Mouse (Mus musculus) lung, embryonic 14.5 days (tissue): Measurements from ENCODE around the gene Ubr7. TPM values are rescaled to one million over a fixed set of nuclear protein-coding genes. Genes with fewer than 3 reads are reported as not detected.

Experiments
- ATAC-seq: fragments of 200-750 bp; cut with Nextera tagmentation; 2 replicates; pipeline ENCODE4 v1.8.0; 2017; ENCODE audit warnings: mild to moderate bottlenecking, moderate TSS enrichment, moderate library complexity; ENCODE audit not compliant: insufficient read depth
- DNase-seq: peaks from one replicate; pipeline ENCODE4 v3.0.0-alpha.2; 2015
- H3K27ac ChIP-seq: fragments of 300-500 bp; sonication (generic); 2 replicates; pipeline ENCODE4 v1.5.1; 2014; ENCODE audit warnings: low read depth, mild to moderate bottlenecking, moderate library complexity
- H3K27me3 ChIP-seq: fragments of 300-500 bp; sonication (generic); 2 replicates; pipeline ENCODE4 v1.6.1; 2014; ENCODE audit warnings: low read length, control low read depth; ENCODE audit not compliant: insufficient read depth
- H3K36me3 ChIP-seq: fragments of 300-500 bp; sonication (generic); 2 replicates; pipeline ENCODE4 v1.6.1; 2014; ENCODE audit warnings: control low read depth; ENCODE audit not compliant: insufficient read depth
- H3K4me1 ChIP-seq: fragments of 300-500 bp; sonication (generic); 2 replicates; pipeline ENCODE4 v1.6.1; 2014; ENCODE audit warnings: antibody characterized with exemption, control low read depth; ENCODE audit not compliant: insufficient read depth
- H3K4me2 ChIP-seq: fragments of 300-500 bp; sonication (generic); 2 replicates; pipeline ENCODE4 v1.6.1; 2014; ENCODE audit warnings: mild to moderate bottlenecking
- H3K4me3 ChIP-seq: fragments of 300-500 bp; sonication (generic); 2 replicates; pipeline ENCODE4 v1.5.1; 2014; ENCODE audit warnings: low read depth, low read length
- H3K9ac ChIP-seq: fragments of 300-500 bp; sonication (generic); 2 replicates; pipeline ENCODE4 v1.6.1; 2014
- H3K9me3 ChIP-seq: fragments of 300-500 bp; sonication (generic); 2 replicates; pipeline ENCODE4 v1.6.1; 2016; ENCODE audit warnings: low read depth, low read length, control low read depth
- CTCF ChIP-seq: IDR thresholded peaks from 2 replicates; pipeline ENCODE4 v1.5.1; 2016; ENCODE audit warnings: antibody characterized with exemption, low read depth
- WGBS: fragments of 180-500 bp; shearing (Covaris S2); extraction: QIAGEN DNeasy Blood & Tissue Kit; methylation state at CpG from one replicate; pipeline ENCODE4 v1.1.7; 2014; 5-methylcytosine and 5-hydroxymethylcytosine counted together
- polyA plus RNA-seq: library from polyadenylated mRNA; unstranded; fragments of >200 nt; fragmentation: Nextera tagmentation; extraction: Ambion mirVana; gene quantifications from 2 replicates; pipeline ENCODE4 v1.2.1, GENCODE M21; 2014

Gene Ubr7
- polyA plus RNA-seq, 1 experiment from 2014 or later: 53.2 TPM

DNA sequence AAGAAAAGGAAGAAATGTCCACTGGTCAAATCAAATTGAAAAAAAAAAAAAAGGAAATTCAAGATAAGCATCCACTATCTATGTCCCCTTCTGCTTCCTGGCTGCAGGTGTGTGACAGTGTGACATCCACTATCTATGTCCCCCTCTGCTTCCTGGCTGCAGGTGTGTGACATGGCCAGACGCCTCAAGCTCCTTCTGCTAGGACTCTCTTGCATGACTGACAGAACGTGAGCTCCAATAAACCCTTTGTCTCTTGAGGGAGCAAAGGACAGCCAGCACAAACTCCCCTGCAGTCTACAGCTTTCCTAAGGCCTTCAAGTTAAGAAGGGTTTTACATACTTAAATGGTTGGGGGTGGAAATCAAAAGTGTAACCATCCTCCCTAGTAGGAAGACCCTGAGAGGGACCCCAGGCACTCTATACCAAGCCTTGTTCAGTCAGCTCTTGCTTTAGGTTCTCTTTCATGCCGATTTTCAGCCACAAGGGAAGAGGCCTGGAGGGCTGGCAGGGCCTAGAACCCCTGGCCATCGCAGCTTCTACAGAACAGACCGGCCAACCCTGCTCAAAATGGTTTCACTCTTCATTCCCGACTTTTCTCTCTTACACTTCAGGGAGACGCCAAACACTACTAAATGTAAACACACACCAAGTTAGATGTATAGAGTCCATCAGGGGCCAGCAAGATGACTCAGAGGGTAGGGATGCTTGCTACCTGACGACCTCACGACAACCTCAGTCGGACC, 42.9 kb upstream of the Ubr7 start:
- Histone ChIP-seq H3K9ac (no peak overlapping the region), H3K4me3 (no peak overlapping the region), H3K4me1 (no peaks in the 10 kb centered on the region), H3K4me2 (no peak overlapping the region), H3K27me3 (no peaks in the 10 kb centered on the region), H3K36me3 (no peaks in the 10 kb centered on the region), H3K27ac (no peak overlapping the region), H3K9me3 (no peaks in the 10 kb centered on the region)
- no peak for TF ChIP-seq CTCF
- 74% methylated on average over 10 of the region's 10 CpGs for WGBS
- DNase-seq (no peak), ATAC-seq (no peak)

- Histone ChIP-seq H3K4me1 (no peaks in the 10 kb centered on the region), H3K9ac (no peak overlapping the region), H3K36me3 (no peaks in the 10 kb centered on the region), H3K9me3 (no peaks in the 10 kb centered on the region), H3K27ac (no peak overlapping the region), H3K4me3 (no peak overlapping the region), H3K27me3 (no peaks in the 10 kb centered on the region), H3K4me2 (no peak overlapping the region)
- 22% methylated on average over 13 of the region's 13 CpGs for WGBS
- peak; percentile 77 for DNase-seq
- peak; percentile 83 for TF ChIP-seq CTCF
- ATAC-seq: peak; percentile 50; the same call in 1 of the 2 replicates
These were observed 38.0 kb upstream of the Ubr7 start for GRCm38 (mm10) chr12:102719552-102720315.

DNA sequence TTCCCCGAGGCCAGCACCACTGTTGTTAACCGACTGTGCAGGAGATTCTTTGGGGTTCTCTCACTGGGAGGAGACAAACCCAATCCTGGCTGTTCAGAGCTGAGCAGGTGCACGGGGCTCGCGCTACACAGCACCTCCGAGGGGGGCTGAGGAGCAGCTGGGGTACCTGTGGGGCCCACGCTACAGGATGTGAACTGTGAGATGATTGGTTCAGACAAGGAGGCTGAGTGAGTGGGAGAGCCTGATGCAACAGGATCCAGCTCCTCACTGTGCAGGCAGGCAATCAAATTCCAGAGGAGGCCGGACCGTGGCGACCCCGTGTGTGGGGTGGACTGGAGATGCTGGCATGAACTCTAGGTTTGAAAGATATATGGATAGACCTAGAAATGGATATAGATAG, 35.3 kb upstream of the Ubr7 start:
- no peaks in the 10 kb centered on the region for H3K36me3 ChIP-seq
- TF ChIP-seq CTCF: no peak
- no peak for ATAC-seq
- no peak for DNase-seq
- H3K27me3 ChIP-seq: no peaks in the 10 kb centered on the region
- no peak overlapping the region for H3K4me3 ChIP-seq
- no peak overlapping the region for H3K9ac ChIP-seq
- H3K9me3 ChIP-seq: no peaks in the 10 kb centered on the region
- H3K4me2 ChIP-seq: no peak overlapping the region
- 46% methylated on average over 11 of the region's 11 CpGs for WGBS
- H3K27ac ChIP-seq: no peak overlapping the region
- H3K4me1 ChIP-seq: no peaks in the 10 kb centered on the region

GRCm38 (mm10) chr12:102722966-102723365, 34.8 kb upstream of the Ubr7 start:
- no peaks in the 10 kb centered on the region for H3K9me3 ChIP-seq
- WGBS: 62% methylated on average over 8 of the region's 8 CpGs
- no peak overlapping the region for H3K9ac ChIP-seq
- no peak for TF ChIP-seq CTCF
- H3K36me3 ChIP-seq: no peaks in the 10 kb centered on the region
- H3K27ac ChIP-seq: no peak overlapping the region
- H3K4me2 ChIP-seq: no peak overlapping the region
- no peak overlapping the region for H3K4me3 ChIP-seq
- DNase-seq: no peak
- no peaks in the 10 kb centered on the region for H3K4me1 ChIP-seq
- no peak for ATAC-seq
- H3K27me3 ChIP-seq: no peaks in the 10 kb centered on the region

- H3K9me3 ChIP-seq: no peaks in the 10 kb centered on the region
- no peak overlapping the region for H3K4me2 ChIP-seq
- H3K27ac ChIP-seq: no peak overlapping the region
- 68% methylated on average over 6 of the region's 6 CpGs for WGBS
- no peaks in the 10 kb centered on the region for H3K36me3 ChIP-seq
- H3K9ac ChIP-seq: no peak overlapping the region
- no peak overlapping the region for H3K4me3 ChIP-seq
- no peaks in the 10 kb centered on the region for H3K27me3 ChIP-seq
- H3K4me1 ChIP-seq: no peaks in the 10 kb centered on the region
- no peak for TF ChIP-seq CTCF
- ATAC-seq (no peak), DNase-seq (no peak)
These were observed 33.9 kb upstream of the Ubr7 start for GRCm38 (mm10) chr12:102723861-102724260.

- H3K4me2 ChIP-seq: no peak overlapping the region
- no peak overlapping the region for H3K27ac ChIP-seq
- peaks cover 2% of the 10 kb centered on the region; the same call in 1 of the 2 replicates for H3K4me1 ChIP-seq
- no peaks in the 10 kb centered on the region for H3K9me3 ChIP-seq
- no peaks in the 10 kb centered on the region for H3K27me3 ChIP-seq
- H3K9ac ChIP-seq: no peak overlapping the region
- no peak for ATAC-seq
- TF ChIP-seq CTCF: no peak
- no peak overlapping the region for H3K4me3 ChIP-seq
- DNase-seq: no peak
- WGBS: 88% methylated on average over 6 of the region's 6 CpGs
- H3K36me3 ChIP-seq: no peaks in the 10 kb centered on the region
These were observed 32.6 kb upstream of the Ubr7 start for GRCm38 (mm10) chr12:102725146-102725545.

DNA sequence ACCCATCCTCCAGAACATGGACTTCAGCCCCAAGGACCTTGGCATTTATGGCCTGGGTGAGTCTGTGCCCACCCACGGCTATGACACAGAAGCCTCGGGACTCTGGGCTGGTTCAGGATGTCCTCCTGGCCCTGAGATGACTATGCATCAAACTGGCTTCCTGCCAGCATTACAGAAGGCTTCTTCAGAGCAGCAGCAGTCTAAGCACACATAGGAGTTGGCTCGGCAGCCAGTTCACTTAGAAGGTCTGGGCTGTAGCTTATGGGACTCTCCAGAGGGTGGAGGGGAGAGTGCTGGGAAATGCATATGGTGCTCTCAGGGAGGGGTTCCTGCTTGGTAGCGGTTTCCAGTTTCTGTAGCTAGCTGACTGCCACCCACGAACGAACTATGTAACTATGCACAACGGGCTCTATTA, 32.0 kb upstream of the Ubr7 start:
- H3K9me3 ChIP-seq: no peaks in the 10 kb centered on the region
- ATAC-seq: no peak
- DNase-seq: peak; percentile 26
- no peak overlapping the region for H3K4me3 ChIP-seq
- H3K4me1 ChIP-seq: peaks cover 9% of the 10 kb centered on the region; the same call in 1 of the 2 replicates
- H3K36me3 ChIP-seq: no peaks in the 10 kb centered on the region
- no peak overlapping the region for H3K27ac ChIP-seq
- 64% methylated on average over 7 of the region's 7 CpGs for WGBS
- H3K9ac ChIP-seq: no peak overlapping the region
- H3K4me2 ChIP-seq: no peak overlapping the region
- no peaks in the 10 kb centered on the region for H3K27me3 ChIP-seq
- no peak for TF ChIP-seq CTCF
